Mouse (Mus musculus): Measurements from ENCODE around the gene Dglucy. TPM values are rescaled to one million over a fixed set of nuclear protein-coding genes. Genes with fewer than 3 reads are reported as not detected.
"Not testable (repeated sequence)": the region's sequence is repeated elsewhere in the genome, so short reads cannot be mapped to it uniquely, and the experiment has no call there.

The Dglucy gene
- polyA plus RNA-seq, 1 experiment from 2014 or later = 0.06 TPM

- Histone ChIP-seq H3K27me3 (ENCODE audit: low read depth, poor library complexity, severe bottlenecking) (no peaks in the 10 kb centered on the region), H3K36me3 (no peaks in the 10 kb centered on the region), H3K4me3 (no peak overlapping the region), H3K9me3 (replicated peaks) (no peaks in the 10 kb centered on the region), H3K27ac (replicated peaks) (no peak overlapping the region), H3K4me1 (no peaks in the 10 kb centered on the region)
- WGBS = 74% methylated on average over 3 of the region's 3 CpGs
- DNase-seq (ENCODE audit: low spot score) = no peak
These were observed 11.2 kb downstream of the Dglucy start for GRCm38 (mm10) chr12:100789981-100790550.

GRCm38 (mm10) chr12:100791425-100791824 lies 12.6 kb downstream of the Dglucy start:
- no peaks in the 10 kb centered on the region for H3K36me3 ChIP-seq
- H3K27ac ChIP-seq (replicated peaks) = no peak overlapping the region
- no peaks in the 10 kb centered on the region for H3K27me3 ChIP-seq (ENCODE audit: low read depth, poor library complexity, severe bottlenecking)
- H3K4me1 ChIP-seq = no peaks in the 10 kb centered on the region
- 90% methylated on average over 6 of the region's 6 CpGs for WGBS
- no peak overlapping the region for H3K4me3 ChIP-seq
- H3K9me3 ChIP-seq (replicated peaks) = no peaks in the 10 kb centered on the region
- no peak for DNase-seq (ENCODE audit: low spot score)

- Histone ChIP-seq H3K9me3 (replicated peaks) (no peaks in the 10 kb centered on the region), H3K27me3 (ENCODE audit: low read depth, poor library complexity, severe bottlenecking) (no peaks in the 10 kb centered on the region)
These were observed 15.8 kb downstream of the Dglucy start for GRCm38 (mm10) chr12:100794450-100795230.

GRCm38 (mm10) chr12:100795390-100796036 lies 16.7 kb downstream of the Dglucy start:
- no peaks in the 10 kb centered on the region for H3K4me1 ChIP-seq
- no peak overlapping the region for H3K27ac ChIP-seq (replicated peaks)
- WGBS = 89% methylated on average over 7 of the region's 7 CpGs

More at GRCm38 (mm10) chr12:100794450-100795230, 15.8 kb downstream of the Dglucy start:
- Histone ChIP-seq H3K4me1 (no peaks in the 10 kb centered on the region), H3K36me3 (no peaks in the 10 kb centered on the region), H3K4me3 (no peak overlapping the region), H3K27ac (replicated peaks) (no peak overlapping the region)
- 69% methylated on average over 7 of the region's 7 CpGs for WGBS
- DNase-seq (ENCODE audit: low spot score) = no peak

GRCm38 (mm10) chr12:100803391-100803790 lies 24.5 kb downstream of the Dglucy start:
- H3K4me1 ChIP-seq; DNase-seq (ENCODE audit: low spot score); H3K27ac ChIP-seq (replicated peaks); H3K27me3 ChIP-seq (ENCODE audit: low read depth, poor library complexity, severe bottlenecking); H3K4me3 ChIP-seq; H3K36me3 ChIP-seq; H3K9me3 ChIP-seq (replicated peaks): not testable (repeated sequence)
- WGBS = 96% methylated on average over 19 of the region's 19 CpGs

More at GRCm38 (mm10) chr12:100795390-100796036, 16.7 kb downstream of the Dglucy start:
- Histone ChIP-seq H3K4me3 (no peak overlapping the region), H3K9me3 (replicated peaks) (no peaks in the 10 kb centered on the region), H3K27me3 (ENCODE audit: low read depth, poor library complexity, severe bottlenecking) (no peaks in the 10 kb centered on the region), H3K36me3 (no peaks in the 10 kb centered on the region)
- DNase-seq (ENCODE audit: low spot score) = no peak

GRCm38 (mm10) chr12:100807280-100807679 lies 28.4 kb downstream of the Dglucy start:
- Histone ChIP-seq H3K4me3 (no peak overlapping the region), H3K27ac (replicated peaks) (no peak overlapping the region), H3K4me1 (peaks cover 5% of the 10 kb centered on the region), H3K9me3 (replicated peaks) (no peaks in the 10 kb centered on the region), H3K27me3 (ENCODE audit: low read depth, poor library complexity, severe bottlenecking) (no peaks in the 10 kb centered on the region), H3K36me3 (no peaks in the 10 kb centered on the region)
- no peak for DNase-seq (ENCODE audit: low spot score)
- WGBS = 83% methylated on average over 7 of the region's 7 CpGs

- 50% methylated on average over 13 of the region's 13 CpGs for WGBS
These were observed 29.9 kb downstream of the Dglucy start for GRCm38 (mm10) chr12:100808609-100809280.

GRCm38 (mm10) chr12:100810542-100810941 lies 31.7 kb downstream of the Dglucy start:
- H3K27ac ChIP-seq (replicated peaks) = no peak overlapping the region
- H3K4me3 ChIP-seq = no peak overlapping the region
- no peaks in the 10 kb centered on the region for H3K27me3 ChIP-seq (ENCODE audit: low read depth, poor library complexity, severe bottlenecking)
- no peaks in the 10 kb centered on the region for H3K9me3 ChIP-seq (replicated peaks)
- no peak for DNase-seq (ENCODE audit: low spot score)
- WGBS = 91% methylated on average over 11 of the region's 11 CpGs
- no peaks in the 10 kb centered on the region for H3K36me3 ChIP-seq
- peaks cover 5% of the 10 kb centered on the region for H3K4me1 ChIP-seq

More at GRCm38 (mm10) chr12:100808609-100809280, 29.9 kb downstream of the Dglucy start:
- H3K27ac ChIP-seq (replicated peaks) = no peak overlapping the region
- no peaks in the 10 kb centered on the region for H3K27me3 ChIP-seq (ENCODE audit: low read depth, poor library complexity, severe bottlenecking)
- peaks cover 5% of the 10 kb centered on the region for H3K4me1 ChIP-seq
- H3K4me3 ChIP-seq = no peak overlapping the region
- no peak for DNase-seq (ENCODE audit: low spot score)
- H3K36me3 ChIP-seq = no peaks in the 10 kb centered on the region
- no peaks in the 10 kb centered on the region for H3K9me3 ChIP-seq (replicated peaks)

GRCm38 (mm10) chr12:100813901-100814300 lies 35.0 kb downstream of the Dglucy start:
- Histone ChIP-seq H3K4me1 (peaks cover 2% of the 10 kb centered on the region), H3K27me3 (ENCODE audit: low read depth, poor library complexity, severe bottlenecking) (no peaks in the 10 kb centered on the region), H3K27ac (replicated peaks) (no peak overlapping the region), H3K4me3 (no peak overlapping the region), H3K36me3 (no peaks in the 10 kb centered on the region), H3K9me3 (replicated peaks) (no peaks in the 10 kb centered on the region)
- no peak for DNase-seq (ENCODE audit: low spot score)
- WGBS = 93% methylated on average over 2 of the region's 2 CpGs

GRCm38 (mm10) chr12:100814671-100815070 lies 35.8 kb downstream of the Dglucy start:
- Histone ChIP-seq H3K36me3 (no peaks in the 10 kb centered on the region), H3K27ac (replicated peaks) (no peak overlapping the region), H3K4me1 (no peaks in the 10 kb centered on the region), H3K27me3 (ENCODE audit: low read depth, poor library complexity, severe bottlenecking) (no peaks in the 10 kb centered on the region), H3K4me3 (no peak overlapping the region), H3K9me3 (replicated peaks) (no peaks in the 10 kb centered on the region)
- WGBS = 87% methylated on average over 3 of the region's 3 CpGs
- no peak for DNase-seq (ENCODE audit: low spot score)

- no peak for DNase-seq (ENCODE audit: low spot score)
- Histone ChIP-seq H3K27me3 (ENCODE audit: low read depth, poor library complexity, severe bottlenecking) (no peaks in the 10 kb centered on the region), H3K4me3 (no peak overlapping the region), H3K9me3 (replicated peaks) (no peaks in the 10 kb centered on the region), H3K4me1 (no peaks in the 10 kb centered on the region), H3K36me3 (no peaks in the 10 kb centered on the region), H3K27ac (replicated peaks) (no peak overlapping the region)
- WGBS = 95% methylated on average over 5 of the region's 5 CpGs
These were observed 38.0 kb downstream of the Dglucy start for GRCm38 (mm10) chr12:100816906-100817305.

- Histone ChIP-seq H3K4me1 (no peaks in the 10 kb centered on the region), H3K4me3 (no peak overlapping the region), H3K9me3 (replicated peaks) (no peaks in the 10 kb centered on the region), H3K36me3 (no peaks in the 10 kb centered on the region), H3K27ac (replicated peaks) (no peak overlapping the region), H3K27me3 (ENCODE audit: low read depth, poor library complexity, severe bottlenecking) (no peaks in the 10 kb centered on the region)
- DNase-seq (ENCODE audit: low spot score) = peak; percentile 4
These were observed 41.1 kb downstream of the Dglucy start for GRCm38 (mm10) chr12:100819965-100820364.
